Mouse (Mus musculus) regulatory T cell (primary cell): ENCODE measurements around the gene Ampd1.

Experiments
- in situ Hi-C: fragments of 300-600 bp; cut with MboI, MseI; formaldehyde crosslinking; loops from one replicate; pipeline ENCODE4 v1.15.1; 2025; ENCODE audit warnings: high pct_unique_total_duplicates

The Ampd1 gene

GRCm38 (mm10) chr3:103102454-103103390 lies 28.9 kb downstream of the Ampd1 start, which contains the start of gene Dennd2c:
Dennd2c (plus strand) TSS chr3:103102604.
- in situ Hi-C loops, result no loop called here

DNA sequence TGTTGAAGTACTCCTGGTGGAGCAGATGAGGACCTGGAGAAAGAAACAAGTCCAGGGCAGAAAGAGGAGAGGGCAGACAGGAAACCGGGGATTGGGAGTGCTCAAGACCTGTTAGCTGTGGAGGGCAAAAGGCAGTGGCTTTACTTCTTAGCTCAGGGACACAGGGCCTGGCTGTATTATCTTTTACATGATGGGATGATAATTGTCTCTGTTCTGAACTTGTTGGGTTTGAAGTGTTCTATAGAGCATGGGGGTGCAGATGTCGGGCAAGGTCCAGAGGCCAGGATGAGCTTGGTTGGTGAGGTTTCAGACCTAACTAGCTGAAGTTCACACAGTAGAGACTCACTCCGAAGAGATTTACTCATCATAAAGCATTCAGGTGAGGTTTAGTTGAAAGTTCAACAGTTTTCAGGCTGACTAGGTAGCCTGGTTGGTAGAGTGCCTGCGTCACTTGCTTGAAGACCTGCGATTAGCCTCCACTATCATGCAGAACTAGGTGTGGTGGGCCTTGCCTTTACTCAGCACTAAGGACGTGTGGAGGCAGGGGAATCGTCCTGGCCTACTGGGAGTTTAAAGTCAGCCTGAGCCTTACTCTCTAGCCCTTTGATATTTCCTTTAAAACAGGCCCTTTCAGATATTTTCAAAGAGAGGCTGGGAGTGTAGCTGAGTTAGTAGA lies 33.9 kb downstream of the Ampd1 start:
- in situ Hi-C loops, result loop anchor here (5.0 kb wide), 2 partner anchors 60 to 90 kb away; no protein-coding TSS in a partner anchor

DNA sequence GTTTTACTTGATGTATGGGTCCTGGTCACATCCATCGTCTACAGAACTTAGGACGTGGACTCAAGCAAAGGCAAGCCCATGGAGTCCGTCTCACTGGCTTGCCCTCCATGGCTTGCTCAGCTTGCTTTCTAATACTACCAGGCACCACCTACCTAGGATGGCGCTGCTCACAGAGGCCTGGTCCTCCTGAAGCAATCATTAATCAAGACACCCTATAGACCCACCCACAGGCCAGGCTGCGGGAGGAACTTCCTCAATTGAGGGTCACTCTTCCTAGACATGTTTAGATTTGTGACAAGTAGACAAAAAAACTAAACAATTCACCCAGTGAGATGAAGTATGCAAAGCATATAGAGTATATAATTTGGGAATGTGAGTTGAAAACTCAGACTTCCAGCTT lies 38.4 kb downstream of the Ampd1 start:
- in situ Hi-C loops, result no loop called here

DNA sequence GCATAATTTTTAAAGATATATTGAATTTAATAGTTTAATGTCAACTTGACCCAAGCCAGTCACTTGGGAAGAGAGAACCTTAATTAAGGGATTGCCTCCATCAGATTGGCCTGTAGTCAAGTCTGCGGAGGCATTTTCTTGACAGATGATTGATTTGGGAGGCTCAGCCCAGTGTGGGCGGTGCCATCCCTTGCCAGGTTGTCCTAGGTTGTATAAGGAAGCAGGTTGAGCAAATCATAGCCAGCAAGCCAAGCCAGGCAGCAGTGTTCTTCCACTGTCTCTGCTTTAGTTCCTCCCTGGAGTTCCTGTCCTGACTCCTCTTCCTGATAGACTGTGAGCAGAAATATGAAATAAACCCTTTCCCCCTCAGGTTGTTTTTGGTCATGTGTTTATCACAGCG lies 49.8 kb downstream of the Ampd1 start:
- in situ Hi-C loops, result no loop called here

DNA sequence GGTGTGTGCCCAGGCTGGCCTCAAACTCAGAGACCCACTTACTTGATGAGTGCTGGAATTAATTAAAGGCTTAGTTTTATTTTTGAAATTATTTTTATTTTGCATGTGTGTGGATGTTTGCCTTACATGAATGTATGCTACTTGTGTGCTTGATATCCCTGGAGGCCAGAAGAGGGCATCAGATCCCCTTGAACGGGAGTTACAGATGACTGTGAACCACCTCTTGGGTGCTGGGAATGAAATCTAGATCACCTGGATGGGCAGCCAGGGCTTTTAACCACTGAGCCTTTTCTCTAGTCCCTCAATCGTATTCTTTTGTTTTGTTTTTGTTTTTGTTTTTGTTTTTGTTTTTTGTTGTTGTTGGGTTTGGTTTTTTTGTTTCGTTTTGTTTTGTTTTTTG lies 52.3 kb downstream of the Ampd1 start:
- in situ Hi-C loops, result no loop called here

DNA sequence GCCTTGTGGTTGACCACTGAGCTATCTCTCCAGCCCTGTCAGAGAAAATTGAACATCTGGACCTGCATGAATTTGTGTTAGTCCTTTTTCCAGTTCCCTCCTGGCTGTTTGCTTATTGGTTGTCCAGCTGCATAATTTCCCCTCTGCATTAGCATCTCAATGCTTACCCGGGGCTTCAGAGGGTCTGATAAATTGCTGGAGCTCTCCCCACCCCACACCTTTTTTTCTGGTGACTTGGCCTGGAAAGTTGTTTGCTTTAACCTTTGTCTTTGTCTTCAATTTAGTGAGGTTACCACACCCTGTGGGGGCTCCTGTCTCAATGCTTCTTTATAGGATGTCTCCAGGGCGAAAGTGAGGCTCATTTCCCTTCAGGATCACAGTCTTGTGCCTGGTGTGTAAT lies 53.4 kb downstream of the Ampd1 start:
- in situ Hi-C loops, result no loop called here

GRCm38 (mm10) chr3:103127721-103128120 lies 53.9 kb downstream of the Ampd1 start:
- in situ Hi-C loops, result no loop called here

GRCm38 (mm10) chr3:103128251-103128650 lies 54.4 kb downstream of the Ampd1 start:
- in situ Hi-C loops, result no loop called here

DNA sequence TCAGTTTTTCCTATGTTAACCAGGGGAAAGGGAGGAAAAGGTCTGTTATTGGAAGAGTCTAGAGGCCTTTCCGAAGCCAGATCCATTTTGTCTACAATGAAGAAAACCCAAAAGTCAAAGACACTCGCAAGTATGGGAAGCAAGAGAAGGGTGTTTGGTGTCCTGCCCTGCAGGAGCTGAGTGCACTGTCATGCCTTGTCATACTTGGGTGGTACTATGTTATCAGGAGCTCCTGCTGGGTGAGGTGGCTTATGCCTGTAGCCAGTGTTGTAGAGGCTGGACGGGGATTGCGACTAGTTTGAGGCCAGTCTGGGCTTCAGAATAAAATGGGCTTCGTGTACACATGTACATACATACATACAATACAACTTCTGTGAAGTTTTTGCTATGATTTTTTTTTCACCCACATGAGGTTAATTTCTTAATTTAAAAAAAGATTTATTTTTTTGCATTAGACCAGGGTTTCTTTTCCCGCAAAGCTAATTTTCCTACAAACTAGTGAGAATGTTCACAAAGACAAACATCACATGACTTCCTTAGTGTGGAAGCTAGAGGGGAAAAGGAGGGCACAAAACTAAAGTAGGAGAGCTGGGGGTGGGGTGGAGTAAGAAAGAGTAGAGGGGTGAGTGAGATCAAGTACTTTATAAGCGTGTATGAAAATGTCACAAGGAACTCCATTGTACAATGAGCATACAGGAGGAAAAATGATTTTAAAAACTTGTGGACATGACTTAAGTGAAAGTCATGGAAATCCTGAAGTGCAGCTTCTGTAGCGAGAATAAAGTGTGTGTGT lies 55.7 kb downstream of the Ampd1 start:
- in situ Hi-C loops, result no loop called here

- in situ Hi-C loops, result no loop called here
Observed at GRCm38 (mm10) chr3:103130236-103130751, 56.5 kb downstream of the Ampd1 start.

GRCm38 (mm10) chr3:103133098-103133497 lies 59.3 kb downstream of the Ampd1 start:
- in situ Hi-C loops, result no loop called here

- in situ Hi-C loops, result no loop called here
Observed at GRCm38 (mm10) chr3:103136414-103137077, 62.7 kb downstream of the Ampd1 start.

GRCm38 (mm10) chr3:103139047-103139446 lies 65.2 kb downstream of the Ampd1 start:
- in situ Hi-C loops, result no loop called here

DNA sequence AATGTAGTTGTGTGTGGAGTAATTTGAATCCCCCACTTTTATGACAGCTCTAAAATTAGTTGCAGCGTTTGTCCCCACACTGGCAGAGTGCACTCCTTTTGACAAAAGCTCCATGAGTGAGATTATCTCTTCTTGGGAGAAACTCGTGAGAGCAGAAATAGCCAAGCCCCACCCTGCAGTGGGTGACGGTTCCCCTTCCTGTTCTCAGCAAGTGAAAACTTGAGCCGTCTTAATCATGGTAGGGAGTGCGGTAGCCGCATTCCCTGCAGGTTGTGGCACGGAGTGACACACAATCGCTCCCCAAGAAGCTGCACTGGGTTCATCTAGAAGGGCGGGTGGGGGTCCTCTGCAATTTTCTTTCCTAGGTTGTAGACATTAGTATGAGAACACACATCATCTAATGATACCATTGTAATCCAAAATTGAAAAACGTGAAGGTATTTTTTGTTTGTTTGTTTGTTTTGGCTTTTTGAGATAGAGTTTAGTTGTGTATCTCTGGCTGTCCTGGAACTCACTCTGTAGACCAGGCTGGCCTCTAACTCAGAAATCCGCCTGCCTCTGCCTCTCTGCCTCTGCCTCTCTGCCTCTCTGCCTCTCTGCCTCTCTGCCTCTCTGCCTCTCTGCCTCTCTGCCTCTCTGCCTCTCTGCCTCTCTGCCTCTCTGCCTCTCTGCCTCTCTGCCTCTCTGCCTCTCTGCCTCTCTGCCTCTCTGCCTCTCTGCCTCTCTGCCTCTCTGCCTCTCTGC lies 66.5 kb downstream of the Ampd1 start:
- in situ Hi-C loops, result loop anchor here (5.0 kb wide), 1 partner anchor 107 kb away; no protein-coding TSS in a partner anchor

- in situ Hi-C loops, result loop anchor here (5.0 kb wide), 1 partner anchor 106 kb away; no protein-coding TSS in a partner anchor
Observed at GRCm38 (mm10) chr3:103141287-103141686, 67.5 kb downstream of the Ampd1 start.

DNA sequence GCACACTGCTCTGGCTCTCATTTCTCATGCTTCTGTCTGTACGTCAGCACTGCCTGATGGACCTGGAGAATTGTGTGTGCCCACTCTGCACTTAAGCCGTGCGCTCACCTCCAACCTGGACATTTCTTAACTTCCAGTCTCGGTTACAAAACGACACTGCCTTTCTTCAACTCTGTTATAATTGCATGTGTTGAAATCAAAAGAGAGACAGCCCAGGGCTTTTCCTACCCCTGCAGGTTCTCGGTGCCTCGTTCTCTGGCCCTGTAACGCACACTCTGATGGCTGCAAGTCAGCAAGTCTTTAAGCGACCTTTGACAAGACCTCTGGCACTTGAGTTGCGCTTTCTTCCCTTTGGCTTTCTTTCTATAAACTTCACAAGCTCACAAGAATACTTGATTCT lies 68.6 kb downstream of the Ampd1 start:
- in situ Hi-C loops, result loop anchor here (5.0 kb wide), 1 partner anchor 105 kb away; no protein-coding TSS in a partner anchor

DNA sequence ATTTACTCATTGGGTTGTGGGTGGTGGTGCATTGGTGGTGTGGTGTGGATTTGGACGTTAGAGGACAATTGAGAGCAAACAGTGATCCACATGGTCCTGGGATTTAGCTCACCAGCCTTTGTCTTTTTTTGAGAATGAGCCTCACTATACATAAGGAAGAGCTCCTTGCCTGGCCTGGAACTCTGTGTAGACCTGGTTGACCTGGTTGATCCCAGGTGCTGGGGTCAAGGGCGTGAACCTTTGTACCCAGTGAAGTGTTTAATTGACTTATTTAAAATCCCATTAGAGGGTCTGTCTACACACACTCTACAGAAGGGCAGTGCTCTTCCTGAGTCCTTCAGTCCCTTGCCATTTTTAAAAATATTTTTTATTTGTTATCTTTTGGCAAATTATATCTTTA lies 71.5 kb downstream of the Ampd1 start:
- in situ Hi-C loops, result loop anchor here (5.0 kb wide), 1 partner anchor 68 kb away; no protein-coding TSS in a partner anchor

DNA sequence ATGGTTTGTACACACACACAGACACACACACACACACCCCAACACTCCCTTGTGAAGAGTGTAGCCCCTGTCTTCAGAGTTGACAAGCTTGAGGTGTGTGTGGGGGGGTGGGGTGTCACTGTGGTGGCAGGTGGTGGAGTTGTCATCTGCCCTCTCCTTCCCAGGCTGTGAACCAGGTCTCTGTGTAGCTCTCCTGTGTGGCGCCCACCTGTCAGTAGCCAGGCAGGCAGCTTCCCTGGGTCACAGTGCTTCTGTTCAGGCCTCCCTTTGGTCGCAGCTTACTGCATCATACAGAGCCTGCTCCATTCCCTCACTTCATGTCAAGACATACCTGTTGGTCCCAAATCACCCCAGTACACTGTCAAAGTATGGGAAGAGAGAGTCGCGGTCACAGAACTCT lies 72.0 kb downstream of the Ampd1 start:
- in situ Hi-C loops, result loop anchor here (5.0 kb wide), 1 partner anchor 68 kb away; no protein-coding TSS in a partner anchor

DNA sequence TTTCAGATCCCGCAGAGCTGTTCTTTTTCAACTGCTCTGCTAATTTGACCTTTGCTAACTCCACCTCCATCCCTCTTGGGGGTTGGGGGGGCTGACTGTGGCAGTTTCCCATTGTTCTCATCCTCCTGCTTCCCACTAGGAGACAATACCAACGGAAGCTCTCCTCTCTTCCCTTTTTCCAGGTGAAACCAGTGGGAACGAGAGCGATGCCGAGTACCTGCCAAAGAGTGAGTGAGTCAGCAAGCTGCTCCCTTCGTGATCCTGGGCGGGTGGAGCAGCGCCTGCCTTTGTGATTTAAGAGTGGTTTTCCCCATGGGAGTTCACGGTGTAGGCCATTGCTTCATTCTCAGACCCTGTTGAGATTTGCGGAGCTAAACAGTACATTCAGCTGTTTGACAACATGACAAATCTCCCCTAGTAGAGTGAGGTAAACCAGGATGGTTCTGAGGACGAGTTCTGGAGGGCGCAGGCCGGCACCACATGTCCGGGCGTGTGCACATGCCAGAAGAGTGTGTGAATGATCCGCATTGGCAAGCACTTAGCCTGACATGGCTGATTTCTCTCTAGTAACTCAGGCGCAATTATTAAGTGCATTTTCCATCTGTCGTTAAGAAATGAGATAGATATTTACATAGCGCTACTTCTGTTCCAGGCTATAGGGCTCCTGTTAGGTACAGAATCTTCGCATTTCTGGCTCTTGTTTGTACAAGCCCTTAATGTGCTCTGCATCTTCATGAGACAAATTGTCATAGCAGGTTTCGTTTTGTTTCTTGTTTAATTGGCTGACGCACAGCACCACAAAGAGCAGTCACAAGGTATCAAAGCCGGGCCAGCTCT lies 72.7 kb downstream of the Ampd1 start:
- in situ Hi-C loops, result loop anchor here (5.0 kb wide), 1 partner anchor 69 kb away; no protein-coding TSS in a partner anchor
